Mouse (Mus musculus) kidney, postnatal 10 days (tissue): ENCODE measurements around the gene Srsf3.

Experiments
- DNase-seq: peaks from one replicate; pipeline ENCODE4 v3.0.0; 2021; ENCODE audit warnings: mixed read lengths

Srsf3 gene

GRCm38 (mm10) chr17:29047697-29048514 is 15.5 kb downstream of the Srsf3 start:
- DNase-seq, result no peak

GRCm38 (mm10) chr17:29048748-29049507 is 16.5 kb downstream of the Srsf3 start:
- DNase-seq, result peak; percentile 92

- DNase-seq, result no peak
These were observed 17.1 kb downstream of the Srsf3 start for GRCm38 (mm10) chr17:29049508-29049889.

- no peak for DNase-seq
These were observed 17.5 kb downstream of the Srsf3 start for GRCm38 (mm10) chr17:29049923-29050322.

GRCm38 (mm10) chr17:29050791-29051190 is 18.4 kb downstream of the Srsf3 start:
- peak; percentile 52 for DNase-seq

- DNase-seq, result no peak
These were observed 20.6 kb downstream of the Srsf3 start for GRCm38 (mm10) chr17:29053067-29053466.

GRCm38 (mm10) chr17:29053841-29054240 is 21.4 kb downstream of the Srsf3 start:
- peak; percentile 74 for DNase-seq

GRCm38 (mm10) chr17:29054429-29054828 is 22.0 kb downstream of the Srsf3 start:
- DNase-seq, result no peak

- DNase-seq, result no peak
These were observed 23.2 kb downstream of the Srsf3 start for GRCm38 (mm10) chr17:29055586-29055985.

- DNase-seq, result no peak
These were observed 23.8 kb downstream of the Srsf3 start for GRCm38 (mm10) chr17:29056207-29056606.

GRCm38 (mm10) chr17:29056699-29057151 is 24.3 kb downstream of the Srsf3 start:
- peak; percentile 64 for DNase-seq

GRCm38 (mm10) chr17:29057361-29057890 is 25.0 kb downstream of the Srsf3 start:
- DNase-seq, result no peak

GRCm38 (mm10) chr17:29057961-29058360 is 25.5 kb downstream of the Srsf3 start:
- DNase-seq, result no peak

- DNase-seq, result no peak
These were observed 26.1 kb downstream of the Srsf3 start for GRCm38 (mm10) chr17:29058487-29058886.

- DNase-seq, result no peak
These were observed 27.2 kb downstream of the Srsf3 start for GRCm38 (mm10) chr17:29059581-29059980.

- no peak for DNase-seq
These were observed 28.5 kb downstream of the Srsf3 start for GRCm38 (mm10) chr17:29060946-29061345.

GRCm38 (mm10) chr17:29062119-29063035 is 29.9 kb downstream of the Srsf3 start:
- DNase-seq, result no peak

GRCm38 (mm10) chr17:29063121-29063987 is 30.9 kb downstream of the Srsf3 start:
- DNase-seq, result no peak

GRCm38 (mm10) chr17:29063988-29064285 is 31.5 kb downstream of the Srsf3 start:
- DNase-seq, result no peak

GRCm38 (mm10) chr17:29065245-29065940 is 33.0 kb downstream of the Srsf3 start:
- DNase-seq, result no peak

- DNase-seq, result no peak
These were observed 33.5 kb downstream of the Srsf3 start for GRCm38 (mm10) chr17:29065971-29066370.
